Mouse (Mus musculus) adrenal gland (tissue): Measurements from ENCODE around the gene Fto.

Experiments used
- intact Hi-C: fragments of 180-260 bp; cut with DNase I; formaldehyde crosslinking; loops from one replicate; pipeline ENCODE4 v1.15.1; 2025

Fto gene

DNA sequence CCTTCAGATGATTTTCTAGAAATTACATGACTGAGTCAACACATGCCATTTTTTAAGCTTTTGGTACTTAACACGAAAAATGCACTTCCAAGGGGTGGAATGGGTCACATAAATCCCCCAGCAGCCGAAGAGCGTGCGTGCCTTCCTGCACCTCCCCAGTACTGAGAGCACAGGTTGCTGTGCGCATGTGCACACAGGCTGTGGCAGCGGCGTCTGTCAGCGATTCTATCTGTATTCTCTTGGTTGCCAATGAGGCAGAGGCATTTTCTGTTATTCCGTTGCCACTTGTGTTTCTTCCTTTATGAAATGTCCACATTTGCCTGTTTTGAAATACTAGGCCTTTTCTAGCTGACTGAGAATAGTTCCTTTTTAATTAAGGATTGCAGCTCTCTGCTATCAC is 324.4 kb downstream of the Fto start:
- intact Hi-C loops = no loop called here

GRCm38 (mm10) chr8:91638256-91638655 is 324.9 kb downstream of the Fto start:
- intact Hi-C loops = no loop called here

- intact Hi-C loops = no loop called here
These were observed 327.1 kb downstream of the Fto start for GRCm38 (mm10) chr8:91640471-91640870.

GRCm38 (mm10) chr8:91645484-91645883 is 332.2 kb downstream of the Fto start:
- intact Hi-C loops = no loop called here

DNA sequence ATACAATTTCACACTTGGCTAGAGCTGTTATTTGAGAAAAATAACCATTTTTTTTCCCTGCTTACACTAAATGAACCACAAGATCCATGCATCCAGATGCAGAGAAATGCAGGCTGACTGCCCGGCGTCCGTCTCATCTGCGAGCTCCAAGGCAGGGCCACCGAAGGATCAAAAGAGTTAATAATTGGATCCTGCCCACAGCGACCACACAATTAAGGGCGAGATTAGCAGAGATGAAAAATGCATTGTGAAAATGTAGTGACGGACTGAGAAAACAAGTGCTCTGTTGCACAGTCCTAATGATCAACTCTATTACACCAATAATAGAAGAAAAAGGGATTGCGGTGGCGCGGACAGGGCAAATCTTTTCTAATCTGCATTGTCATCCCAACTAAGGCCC is 334.6 kb downstream of the Fto start:
- intact Hi-C loops = no loop called here

DNA sequence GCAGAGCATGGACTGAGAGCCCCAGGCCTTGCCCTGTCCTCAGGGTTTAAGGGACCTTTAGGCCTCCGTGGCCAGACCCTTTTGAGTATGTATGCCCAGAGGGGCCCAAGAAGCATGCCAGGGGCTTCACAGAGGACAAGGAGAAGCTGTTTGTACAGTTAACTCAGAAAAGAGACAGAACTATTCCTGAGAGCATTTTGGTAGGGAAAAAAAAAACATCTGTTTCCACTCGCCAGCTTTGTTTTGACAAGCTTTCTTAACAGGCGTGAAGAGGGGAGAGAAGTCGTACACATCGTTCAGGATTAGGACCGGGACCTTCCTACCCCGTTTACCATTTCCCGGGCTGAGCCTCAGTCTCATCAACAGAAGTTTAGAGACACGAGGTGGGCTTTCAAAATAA is 335.5 kb downstream of the Fto start:
- intact Hi-C loops = no loop called here

DNA sequence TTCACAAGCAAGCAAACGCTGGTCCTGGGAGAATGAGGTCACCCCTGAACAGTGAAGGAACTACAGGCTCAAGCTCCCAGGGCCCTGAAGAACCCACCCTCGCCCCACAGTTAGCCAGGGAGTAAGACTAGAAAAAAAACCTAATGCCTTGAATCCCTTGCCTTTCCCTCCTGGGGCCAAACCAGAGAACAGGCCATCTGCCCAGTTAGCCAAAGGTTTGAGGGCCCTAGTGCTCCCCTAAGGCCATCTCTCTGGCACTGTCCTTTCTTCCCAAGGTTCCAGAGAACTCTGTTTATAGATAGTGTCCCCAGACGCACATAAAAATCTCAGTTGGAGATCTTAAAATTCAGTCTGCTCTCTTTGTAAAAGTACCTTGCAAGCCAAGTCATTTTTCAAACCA is 340.2 kb downstream of the Fto start:
- intact Hi-C loops = no loop called here

GRCm38 (mm10) chr8:91657381-91657780 is 344.1 kb downstream of the Fto start:
- intact Hi-C loops = no loop called here

DNA sequence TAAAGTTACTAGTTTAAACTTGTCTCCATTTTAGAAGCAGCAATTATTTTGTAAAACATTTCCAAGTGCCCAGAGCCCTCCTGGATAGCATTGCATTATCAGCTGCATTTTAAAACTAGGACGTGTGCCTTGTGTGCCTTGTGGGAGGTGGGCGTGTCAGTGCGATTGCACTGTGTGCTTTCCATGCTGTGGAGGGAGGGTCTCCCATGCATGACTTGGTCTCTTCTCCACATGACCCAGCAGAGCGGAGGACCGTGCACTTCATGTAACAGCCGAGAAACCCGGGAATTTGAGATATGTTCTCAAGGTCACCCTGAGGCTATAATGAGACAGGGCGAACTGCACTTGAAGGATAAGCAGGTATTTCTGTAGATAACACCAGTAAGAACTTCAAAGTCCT is 347.6 kb downstream of the Fto start:
- intact Hi-C loops = no loop called here

- intact Hi-C loops = no loop called here
These were observed 356.2 kb downstream of the Fto start for GRCm38 (mm10) chr8:91669461-91670071.

DNA sequence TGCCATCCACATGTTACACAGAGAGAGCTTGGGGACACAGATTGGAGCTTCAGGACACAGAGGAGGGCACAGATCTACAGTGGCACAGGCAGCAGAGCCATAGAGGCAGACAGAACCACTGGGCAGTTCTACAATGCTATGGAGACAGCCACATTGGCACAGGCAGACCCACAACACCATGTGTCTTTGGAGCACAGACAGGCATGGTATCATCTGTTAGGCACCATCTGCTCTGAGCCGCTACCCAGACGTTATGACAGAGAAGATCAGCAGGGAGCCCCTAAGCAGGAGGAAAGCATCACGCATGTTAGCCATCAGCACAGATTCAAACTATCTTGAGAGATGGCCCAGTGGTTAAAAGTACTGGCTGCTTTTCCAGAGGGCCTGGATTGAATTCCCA is 363.6 kb downstream of the Fto start:
- intact Hi-C loops = no loop called here

- intact Hi-C loops = no loop called here
These were observed 366.1 kb downstream of the Fto start for GRCm38 (mm10) chr8:91679451-91679850.

GRCm38 (mm10) chr8:91680125-91680524 is 366.8 kb downstream of the Fto start:
- intact Hi-C loops = no loop called here

DNA sequence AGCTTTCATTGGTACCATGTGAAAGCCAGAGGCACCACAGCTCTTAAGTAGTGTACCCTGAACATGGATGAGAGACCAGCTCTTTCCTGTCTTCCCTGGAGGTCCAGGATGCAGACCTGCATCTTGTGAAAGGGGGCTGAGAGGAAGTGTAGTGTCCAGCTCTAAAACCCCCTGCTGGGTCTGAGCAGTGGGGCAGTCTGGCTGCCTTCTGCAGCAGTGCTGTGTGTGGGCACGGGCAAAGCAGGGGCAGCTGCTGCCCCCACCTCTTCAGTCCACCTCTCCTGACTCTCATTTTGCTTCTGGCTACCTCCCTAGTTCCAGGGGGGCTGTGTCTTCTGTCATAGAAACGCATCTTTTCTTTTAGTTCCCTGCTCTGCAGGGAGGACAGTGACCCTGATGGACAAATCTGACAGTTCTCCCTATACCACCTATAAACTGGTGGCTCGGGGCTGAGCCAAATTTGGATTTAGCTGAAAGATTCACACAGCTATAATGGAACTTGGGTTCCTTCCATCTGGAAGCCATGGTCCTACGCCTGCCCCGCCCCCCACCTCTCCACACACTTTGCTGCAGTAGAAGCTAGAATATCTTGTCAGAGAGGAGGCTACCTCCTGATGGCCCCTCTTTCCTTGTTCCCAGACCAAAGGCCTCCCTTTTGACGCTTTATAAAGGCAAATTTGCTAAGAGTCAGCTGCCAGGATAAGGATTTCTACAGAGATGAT is 371.4 kb downstream of the Fto start:
- intact Hi-C loops = no loop called here

DNA sequence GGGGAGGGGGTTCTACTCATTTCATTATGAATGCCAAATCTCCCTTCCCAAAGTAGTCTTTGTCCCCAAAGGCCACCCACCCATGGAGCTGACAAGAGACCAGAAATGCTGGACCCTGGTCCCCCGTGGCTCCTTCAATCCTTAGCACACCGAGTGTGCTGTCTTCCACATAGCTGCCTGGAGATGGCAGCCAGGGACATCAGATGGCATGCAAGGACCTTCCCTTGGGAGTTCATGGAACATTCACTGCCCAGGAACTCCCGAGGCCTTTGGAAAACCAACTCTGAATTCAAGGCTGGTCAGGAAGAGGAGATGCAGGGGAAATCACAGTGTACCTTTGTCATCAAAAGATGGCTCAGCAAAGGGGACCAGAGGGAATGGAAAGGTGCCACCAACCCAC is 372.1 kb downstream of the Fto start:
- intact Hi-C loops = no loop called here

DNA sequence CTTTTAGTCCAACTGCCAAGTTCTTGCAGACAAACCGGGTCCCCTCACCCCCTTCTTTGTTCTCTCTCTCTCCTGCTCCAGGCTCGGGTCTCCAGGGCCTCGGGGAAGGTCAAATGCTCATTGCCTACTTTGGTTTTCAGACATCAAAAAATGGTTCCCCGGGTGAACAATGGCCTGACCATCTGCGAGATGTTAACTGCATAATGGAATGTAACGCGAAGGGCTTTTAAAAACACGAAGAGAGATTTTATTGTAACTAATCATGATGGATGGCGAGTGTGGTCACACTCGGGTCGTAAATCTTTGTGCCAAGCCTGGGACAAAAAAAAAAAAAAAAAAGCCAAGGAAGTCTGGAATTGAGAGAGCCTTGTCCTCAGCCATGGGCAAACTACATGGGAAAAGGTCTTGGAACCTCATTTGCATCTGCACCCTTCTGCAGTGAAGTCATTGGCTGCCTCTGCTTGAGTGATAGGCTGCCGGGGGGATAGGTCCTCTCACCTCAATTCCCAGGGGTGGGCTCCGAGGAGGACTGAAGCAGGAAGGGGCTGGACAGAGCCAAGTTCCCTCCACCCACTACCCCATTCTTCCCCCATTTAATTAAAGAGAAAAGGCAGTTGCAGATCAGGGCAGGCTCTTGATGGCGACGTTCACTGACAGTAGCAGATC is 378.9 kb downstream of the Fto start:
- intact Hi-C loops = no loop called here

GRCm38 (mm10) chr8:91706533-91706932 is 393.2 kb downstream of the Fto start:
- intact Hi-C loops = no loop called here

- intact Hi-C loops = no loop called here
These were observed 395.3 kb downstream of the Fto start for GRCm38 (mm10) chr8:91708661-91709060.

- intact Hi-C loops = no loop called here
These were observed 396.4 kb downstream of the Fto start for GRCm38 (mm10) chr8:91709768-91710167.

DNA sequence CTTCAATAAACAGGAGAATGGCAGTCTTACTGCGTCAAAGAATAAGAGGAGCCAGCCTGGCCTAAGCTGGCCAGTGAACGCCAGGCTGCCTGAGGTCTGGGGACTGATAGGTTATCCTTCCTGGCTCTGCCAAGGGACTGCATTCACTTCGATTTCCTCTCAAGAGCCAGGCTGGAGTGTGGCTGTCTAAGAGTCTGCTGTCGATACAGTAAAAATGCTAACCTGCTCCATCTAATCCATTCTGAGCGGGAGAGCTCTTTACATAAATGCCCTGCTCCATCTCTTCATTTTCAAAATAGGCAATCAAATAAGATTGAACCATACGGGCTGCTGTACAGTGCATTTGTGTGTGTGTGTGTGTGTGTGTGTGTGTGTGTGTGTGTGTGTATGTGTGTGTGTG is 397.9 kb downstream of the Fto start:
- intact Hi-C loops = no loop called here

DNA sequence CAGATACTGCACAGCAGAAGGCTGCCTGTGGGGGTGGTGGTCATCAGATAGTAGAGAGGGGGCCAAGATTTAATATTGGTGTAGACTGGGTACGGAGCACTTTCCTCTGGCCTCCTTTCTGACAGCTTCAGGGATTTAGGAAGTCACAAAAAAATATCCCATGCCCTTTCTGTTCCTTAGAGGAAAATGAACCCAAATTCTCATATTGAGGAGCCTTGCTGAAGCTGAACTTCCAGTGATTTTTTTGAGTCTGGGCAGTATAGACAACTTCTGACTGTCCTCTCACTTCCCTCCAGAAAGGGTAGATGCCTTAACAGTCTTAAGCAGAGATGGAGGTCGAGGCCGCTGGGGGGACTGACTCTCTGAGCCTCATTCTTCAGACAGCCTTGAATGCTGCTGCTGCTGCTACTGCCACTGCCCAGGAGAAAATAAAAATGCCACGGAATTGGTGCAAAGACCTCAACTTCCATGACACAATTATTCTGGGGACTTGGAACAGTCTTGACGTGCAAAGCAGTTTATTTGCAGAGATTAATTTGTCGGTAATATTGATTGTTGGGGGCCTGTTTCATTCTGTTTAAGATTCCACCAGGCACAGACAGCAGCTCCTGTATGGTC is 398.8 kb downstream of the Fto start:
- intact Hi-C loops = no loop called here
